Mouse (Mus musculus) fat pad, adult 2 months (tissue): Measurements from ENCODE around the gene Trim7.
"Not testable (repeated sequence)": the region's sequence is repeated elsewhere in the genome, so short reads cannot be mapped to it uniquely, and the experiment has no call there.

Experiments
- DNase-seq: peaks from one replicate; pipeline ENCODE4 v3.0.0-alpha.2; 2011; ENCODE audit warnings: low read depth, low spot score; ENCODE audit errors: extremely low read depth

Trim7 gene

DNA sequence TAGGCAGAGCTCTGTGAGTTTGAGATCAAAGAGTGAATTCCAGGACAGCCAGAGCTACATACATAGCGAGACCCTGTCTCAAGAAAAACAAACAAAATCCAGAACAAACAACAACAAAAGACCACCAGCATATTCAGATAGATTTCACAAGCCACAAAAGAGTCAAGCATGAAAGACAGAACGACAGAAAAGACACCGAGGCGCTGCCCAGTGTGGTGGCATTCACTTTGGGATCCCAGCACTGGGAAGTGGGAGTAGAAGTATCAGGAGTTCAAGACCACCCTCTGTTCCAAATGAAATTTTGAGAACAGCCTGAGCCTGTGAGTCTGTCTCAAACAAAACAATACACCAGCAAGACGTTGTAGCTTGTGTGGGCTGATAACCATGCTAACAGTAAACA lies 20.9 kb downstream of the Trim7 start:
- DNase-seq, result no peak

DNA sequence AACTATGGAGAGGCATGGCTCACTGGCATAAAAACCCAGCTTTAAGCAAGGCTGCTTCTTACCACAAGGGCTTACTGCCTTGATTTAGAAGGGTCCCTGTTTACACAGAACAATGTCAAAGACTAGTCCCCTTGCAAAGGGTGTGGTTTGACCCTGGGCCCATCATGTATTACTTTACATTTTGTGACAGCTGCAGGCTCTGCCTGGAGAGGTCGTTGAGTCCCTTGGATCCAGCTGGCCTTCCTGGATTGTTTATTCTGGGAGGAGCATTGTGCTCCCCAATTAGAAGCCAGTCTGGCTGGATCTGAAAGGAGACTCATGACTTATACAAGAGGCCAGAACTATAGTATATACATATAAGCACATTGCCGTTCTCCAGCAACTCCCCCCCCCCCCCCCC lies 24.3 kb downstream of the Trim7 start:
- no peak for DNase-seq

DNA sequence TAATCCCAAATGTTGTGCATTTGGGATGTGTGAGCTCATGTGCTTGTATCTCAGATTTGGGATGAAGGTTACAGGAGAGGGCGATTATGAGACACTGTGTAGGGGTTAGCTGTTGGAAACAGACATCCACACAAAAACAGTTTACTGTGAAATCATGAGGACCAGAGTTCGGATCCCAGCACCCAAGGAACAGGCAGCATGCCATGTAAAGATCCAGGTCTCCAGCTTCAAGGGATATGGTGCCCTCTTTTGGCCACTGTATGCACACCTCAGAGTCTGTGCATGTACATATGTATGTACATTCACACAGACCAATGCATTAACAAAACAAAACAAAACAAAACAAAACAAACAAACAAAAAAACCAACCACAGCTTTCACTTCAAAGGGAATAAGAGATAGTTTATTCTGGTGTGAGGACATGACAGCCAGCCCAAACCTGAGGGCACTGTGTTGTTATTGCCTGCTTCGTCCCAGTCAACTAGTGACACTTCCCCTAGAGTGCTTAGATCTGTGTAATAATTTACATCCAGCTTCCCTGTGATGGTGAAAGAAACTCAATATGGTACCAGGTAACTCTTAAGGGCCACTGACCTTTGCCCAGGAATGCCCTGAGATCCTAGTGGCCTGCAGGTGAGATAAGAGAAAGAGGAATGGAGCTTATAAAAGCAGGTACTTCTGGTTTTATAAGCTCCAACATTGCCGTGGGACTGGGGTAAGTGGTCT lies 25.5 kb downstream of the Trim7 start:
- no peak for DNase-seq

DNA sequence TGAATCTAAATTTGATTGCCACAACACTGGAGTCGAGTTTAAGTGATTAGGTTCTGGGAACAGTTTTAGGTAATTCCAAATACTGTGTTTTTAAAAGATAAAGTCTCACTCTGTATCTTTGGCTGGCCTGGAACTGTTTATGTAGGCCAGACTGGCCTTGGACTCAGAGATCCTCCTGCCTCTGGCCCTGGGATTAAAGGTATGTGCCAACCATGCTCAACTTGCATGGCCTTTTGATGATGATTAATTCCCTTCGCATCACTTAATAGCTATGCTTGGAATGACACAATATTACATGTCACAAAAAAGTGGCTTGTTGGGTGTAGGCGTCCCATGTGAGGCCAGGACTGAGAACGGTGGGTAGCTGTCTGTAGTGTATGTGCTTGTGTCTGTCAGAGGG lies 26.2 kb downstream of the Trim7 start:
- DNase-seq, result peak; percentile 93

DNA sequence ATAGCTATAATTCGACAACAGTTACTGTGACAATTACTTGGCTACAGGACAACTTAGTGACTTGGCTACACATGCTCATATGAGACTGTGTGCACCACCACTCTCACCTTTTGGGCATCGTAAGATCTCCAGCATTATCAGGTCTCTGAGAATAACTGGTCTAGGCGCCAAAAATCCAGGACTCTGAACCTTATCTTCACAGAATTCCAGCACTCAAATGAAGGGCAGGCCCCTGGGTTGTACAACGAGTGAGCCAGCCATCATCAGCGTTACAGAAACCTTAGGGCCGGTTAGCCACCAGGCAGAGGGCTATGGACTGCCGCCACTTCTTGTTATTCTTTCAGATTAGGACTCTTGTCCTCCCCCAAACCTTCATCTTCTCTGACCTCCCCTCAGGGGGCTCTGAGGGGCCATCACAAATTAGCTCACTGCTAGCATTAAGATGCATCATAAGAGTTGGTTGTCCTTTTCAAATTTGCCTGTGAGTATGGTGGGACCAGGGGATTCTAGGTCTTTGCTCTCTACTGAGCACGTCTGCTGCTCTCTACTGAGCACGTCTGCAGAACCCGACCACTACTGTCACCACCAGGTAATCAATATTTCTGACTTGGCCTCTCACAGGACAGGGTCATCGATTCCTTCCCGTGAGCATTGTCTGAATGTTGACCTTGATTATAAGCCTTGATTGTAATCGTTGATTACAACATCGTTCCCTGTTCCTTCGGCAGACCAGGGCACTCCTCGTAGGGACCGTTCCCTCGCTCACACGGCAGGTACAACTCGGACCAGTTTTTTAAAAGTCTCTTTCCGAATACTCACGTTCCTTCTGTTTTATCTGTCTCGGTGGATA lies 26.9 kb downstream of the Trim7 start:
- no peak for DNase-seq

DNA sequence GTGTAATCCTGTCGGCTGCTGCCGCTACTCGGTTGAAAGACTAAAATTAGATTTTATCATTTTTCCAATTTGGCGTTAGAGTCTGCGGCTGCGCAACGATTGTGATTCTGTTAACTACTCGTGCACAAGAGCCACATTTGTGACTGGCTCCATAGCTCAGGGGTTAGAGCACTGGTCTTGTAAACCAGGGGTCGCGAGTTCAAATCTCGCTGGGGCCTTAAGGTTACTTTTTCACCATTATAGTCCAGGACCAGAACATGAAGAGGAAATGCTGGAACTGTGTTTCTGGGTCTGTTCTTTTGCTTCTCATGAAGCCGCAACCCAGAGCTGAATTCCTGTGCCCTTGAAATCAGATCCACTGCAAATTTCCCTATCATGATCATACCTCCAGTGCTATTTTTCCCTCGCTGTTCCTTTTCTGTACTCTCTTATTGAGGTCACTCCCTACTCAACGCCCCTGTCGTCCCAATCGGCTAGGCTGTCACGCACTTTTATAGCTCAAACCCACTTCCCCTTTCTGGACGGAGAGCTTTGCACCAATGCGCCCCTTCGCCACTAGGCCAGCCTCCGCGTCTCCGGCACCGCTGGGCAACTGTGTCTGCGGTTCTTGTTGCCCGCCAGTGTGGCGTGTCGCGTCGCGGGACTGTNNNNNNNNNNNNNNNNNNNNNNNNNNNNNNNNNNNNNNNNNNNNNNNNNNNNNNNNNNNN lies 27.7 kb downstream of the Trim7 start:
- DNase-seq, result no peak

DNA sequence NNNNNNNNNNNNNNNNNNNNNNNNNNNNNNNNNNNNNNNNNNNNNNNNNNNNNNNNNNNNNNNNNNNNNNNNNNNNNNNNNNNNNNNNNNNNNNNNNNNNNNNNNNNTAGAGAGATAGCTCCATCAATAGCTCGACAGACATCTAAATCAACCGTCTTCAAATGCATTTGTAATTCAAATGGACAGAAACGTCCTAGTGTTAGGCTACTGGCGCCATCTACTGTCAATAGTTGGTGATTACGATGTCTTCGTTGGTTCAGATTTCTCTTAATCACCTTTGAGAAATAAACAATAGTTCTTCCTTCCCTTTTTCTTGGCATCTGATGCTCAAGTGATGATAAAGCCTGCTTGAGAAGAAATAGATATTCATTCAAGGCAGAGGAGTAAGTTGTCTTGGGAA lies 33.1 kb downstream of the Trim7 start:
- no peak for DNase-seq

DNA sequence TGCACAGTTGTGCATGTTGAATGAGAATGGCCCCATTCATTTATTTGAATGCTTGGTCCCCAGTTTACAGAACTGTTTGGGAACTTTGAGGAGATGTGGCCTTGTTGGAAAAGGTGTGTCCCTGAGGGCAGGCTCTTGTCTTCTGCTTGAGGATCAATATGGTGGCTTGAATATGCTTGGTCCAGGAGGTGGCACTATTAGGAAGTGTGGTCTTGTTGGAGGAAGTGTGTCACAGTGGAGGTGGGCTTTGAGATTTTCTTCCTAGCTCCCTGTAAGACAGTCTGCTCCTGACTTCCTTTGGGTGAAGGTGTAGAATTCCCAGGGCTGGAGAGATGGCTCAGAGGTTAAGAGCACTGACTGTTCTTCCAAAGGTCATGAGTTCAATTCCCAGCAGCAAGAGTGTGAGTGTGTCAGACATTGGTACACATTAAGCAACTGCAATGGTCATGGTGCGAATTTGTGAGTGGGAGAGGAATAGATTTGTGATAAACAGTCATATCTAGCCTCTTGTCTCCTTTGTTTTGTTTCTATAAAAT lies 36.9 kb downstream of the Trim7 start:
- DNase-seq, result no peak

DNA sequence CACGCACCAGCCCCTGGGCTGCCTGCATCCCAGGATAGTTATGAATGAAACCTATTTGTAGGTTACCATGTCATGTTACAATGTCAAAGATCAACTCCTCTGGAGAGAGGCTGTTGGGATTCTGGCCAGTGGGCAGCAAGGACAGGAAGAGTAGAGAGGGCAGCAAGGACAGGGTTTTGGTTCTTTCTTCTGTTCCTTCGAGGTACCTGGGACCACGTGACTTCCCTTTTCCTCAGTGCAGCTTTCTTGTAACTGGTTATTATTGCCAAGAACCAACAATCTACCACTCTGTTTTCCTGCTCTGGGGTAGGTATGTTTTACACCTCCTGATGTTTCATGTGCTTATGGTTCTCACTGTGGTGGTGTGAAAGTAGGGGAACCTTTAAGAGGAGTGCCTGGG lies 37.9 kb downstream of the Trim7 start:
- DNase-seq, result no peak

DNA sequence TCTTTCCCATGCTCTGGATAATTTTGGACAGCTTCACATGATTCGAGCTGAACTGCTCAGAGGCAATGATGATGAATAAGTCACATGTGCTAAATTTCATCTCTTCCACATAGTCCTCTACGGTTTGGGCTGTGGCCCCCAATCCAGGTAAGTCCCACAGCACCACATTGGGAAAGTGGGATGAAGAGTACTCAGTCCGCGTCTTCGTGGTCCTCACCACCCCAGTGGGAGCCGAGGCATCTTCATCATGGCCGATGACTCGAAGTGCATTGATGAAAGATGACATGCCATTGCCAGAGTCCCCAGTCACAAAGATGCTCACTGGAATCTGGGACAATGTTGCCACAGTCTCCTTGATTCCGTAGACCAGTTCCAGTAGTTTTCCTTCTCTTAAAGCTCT lies 40.5 kb downstream of the Trim7 start:
- no peak for DNase-seq

DNA sequence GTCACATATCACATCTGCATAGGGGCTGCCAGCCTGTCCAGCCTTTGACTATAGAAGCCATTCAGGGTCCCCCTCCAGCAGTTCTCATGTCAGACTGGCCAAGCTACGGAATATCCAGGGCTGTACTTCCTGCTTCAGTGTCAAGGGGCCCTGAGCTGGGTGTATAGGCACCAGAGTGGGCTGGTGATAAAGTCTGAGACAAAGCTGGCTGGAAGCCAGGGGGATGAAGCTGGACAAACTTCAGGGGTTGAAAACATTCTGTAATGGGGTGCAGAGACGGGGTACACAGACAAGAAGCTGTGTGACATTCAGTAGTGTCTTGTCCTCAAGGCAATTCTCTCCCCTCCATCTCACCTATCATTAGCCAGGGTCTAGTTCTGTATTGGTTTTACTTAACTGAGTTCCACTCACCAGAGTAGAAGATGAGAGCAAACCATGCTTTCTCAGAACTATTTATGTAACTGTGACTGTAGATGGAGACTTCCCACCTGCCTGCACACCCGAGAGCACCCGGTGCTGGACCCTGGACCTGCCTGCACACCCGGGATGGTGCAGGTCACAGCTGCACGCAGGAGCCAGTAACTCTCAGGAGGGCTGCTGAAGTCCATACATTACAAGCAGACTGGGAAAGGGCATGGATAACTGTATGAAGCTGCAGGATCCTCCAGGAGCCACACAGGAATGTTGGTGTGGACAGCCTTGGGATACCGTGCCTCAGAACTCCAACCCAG lies 43.6 kb downstream of the Trim7 start:
- no peak for DNase-seq

DNA sequence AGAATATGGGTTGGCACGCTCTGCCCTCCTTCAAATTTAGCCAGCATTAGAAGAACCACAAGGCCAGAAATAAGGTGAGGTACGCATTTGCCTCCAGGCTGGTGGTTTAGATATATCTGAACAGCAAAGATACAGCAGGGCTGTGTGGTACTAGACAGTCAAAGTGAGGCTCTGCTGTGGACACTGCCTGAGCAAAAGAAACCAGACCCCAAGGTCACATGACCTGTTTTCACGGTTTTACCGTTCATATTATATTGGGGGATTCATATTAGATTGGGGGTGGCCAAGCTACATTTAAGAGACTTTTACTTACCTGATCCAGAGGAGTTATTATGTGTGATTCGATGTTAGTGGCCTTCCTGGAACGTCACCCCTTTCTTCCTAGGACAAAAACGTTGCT lies 44.8 kb downstream of the Trim7 start:
- no peak for DNase-seq

DNA sequence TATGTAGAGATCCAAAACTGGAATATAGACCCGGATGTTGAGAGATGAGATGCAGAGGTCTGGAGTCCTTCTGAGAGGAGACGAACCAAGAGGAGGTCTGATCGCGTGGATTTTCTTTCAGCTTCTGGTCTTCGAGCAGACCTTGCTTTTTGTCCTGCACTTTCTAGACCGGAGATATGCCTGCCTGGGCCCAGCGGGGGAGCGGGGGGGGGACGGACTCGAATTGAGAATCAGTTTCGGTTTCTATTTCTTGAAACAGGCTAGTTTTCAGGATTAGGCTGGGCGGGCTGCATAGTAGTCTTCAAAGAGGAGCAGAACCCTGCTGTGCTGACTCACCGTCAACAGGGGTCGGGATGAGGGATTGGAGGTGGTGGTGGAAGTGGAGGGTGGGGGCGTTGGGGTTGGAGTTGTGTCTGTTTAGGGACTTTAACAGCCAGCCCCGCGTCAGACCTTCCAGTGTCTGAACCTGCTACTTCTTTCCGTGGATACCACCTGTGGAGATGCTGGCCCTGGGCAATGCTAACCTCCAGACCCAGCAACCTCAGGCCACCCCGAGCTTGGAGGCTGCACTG lies 45.3 kb downstream of the Trim7 start, which contains the start of gene Irgm1:
Irgm1 (minus strand) TSS at position 483 of the 572 bp plus-strand sequence.
- DNase-seq, result no peak

DNA sequence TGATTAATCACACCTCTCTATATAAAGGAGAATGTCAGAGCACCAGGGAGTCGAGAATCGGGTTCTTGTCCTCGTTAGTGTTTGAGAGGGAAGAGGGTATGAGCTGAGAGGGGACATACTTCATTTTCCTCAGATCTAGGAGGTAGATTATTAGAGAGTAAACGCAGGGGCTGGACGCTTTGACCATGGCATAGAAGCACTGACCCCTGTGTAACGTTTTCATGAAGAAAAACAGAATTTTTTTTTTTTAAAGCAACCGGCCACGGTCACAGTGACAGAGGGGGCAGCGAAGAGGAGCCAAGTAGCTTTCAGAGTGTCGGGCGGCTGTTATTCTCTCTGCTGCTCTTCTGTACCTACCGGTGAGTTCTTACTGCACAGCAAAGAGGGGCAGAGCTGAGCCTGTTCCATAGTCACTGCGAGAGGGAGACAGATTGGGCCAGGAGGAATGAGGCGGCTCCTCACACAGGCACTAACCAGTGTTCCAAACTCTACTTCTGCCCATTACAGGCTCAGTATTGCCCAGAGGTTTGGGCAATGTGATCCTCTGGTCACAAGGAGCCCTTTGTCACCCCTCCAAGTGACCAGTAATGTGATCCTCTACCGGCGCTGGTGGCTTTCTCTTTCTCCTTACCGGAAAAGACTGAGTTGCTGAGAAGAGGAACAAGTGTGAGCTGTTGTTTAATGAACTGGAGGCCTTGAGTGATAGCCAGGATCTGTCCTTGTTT lies 46.0 kb downstream of the Trim7 start:
- DNase-seq, result no peak

DNA sequence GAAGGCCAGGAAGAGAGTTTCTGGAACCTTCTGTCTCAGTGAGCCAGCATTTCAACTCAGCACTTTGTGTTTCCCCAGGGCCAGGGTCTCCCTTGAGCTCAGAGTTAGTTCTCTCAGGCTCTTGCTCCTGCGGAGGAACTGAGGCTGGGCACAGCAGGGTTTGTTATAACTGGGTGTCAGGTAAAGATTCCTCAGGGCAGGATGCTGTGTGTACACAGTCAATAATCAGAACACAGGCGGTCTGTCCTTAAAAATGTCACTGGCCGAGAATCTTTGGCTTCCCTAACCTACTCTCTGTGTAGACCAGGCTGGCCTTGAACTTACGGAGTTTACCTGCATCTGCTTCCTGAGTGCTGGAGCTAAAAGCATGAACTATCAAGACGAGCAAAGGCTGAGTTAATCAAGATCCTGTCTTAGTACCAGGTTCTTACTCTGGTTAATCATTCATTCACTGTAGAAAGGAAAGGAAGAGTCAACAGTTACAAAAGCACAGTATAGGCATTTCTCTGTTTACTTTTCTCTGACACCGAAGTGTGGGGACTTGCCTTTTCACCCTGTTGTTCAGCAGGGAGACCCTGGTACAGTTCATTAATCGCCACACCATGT lies 46.9 kb downstream of the Trim7 start:
- no peak for DNase-seq

DNA sequence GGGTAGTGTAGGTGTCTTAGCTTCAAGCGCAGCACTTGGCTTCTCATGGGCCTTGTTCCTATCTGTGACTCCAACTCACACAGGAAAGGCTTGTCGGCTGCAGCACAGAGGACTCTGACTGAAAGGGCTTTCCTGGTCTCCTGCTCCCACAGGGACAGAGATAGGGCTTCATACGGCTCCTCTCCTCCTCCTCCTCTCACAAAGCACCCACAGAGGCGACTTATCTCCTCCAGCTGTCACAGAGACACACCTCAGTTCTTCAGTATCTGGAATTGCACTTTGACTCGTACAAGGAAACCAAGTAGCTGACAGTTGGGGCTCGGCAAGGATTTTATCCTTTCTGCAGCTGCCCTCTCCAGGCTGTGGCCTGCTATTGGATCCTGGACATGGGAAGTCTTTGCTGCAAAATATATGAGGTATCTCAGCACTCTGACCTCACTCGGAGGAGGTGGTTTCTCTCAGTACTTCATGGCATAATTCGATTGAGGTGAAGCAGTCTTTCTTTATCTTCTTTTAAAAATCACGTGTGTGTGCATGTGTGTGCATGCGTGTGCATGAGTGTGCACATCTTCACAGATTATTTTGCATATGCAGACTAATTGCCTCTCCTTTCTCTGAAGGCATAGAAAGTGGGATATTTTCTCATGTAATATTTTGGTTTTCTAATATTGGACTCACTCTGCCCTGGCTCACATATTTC lies 47.8 kb downstream of the Trim7 start:
- DNase-seq, result no peak

DNA sequence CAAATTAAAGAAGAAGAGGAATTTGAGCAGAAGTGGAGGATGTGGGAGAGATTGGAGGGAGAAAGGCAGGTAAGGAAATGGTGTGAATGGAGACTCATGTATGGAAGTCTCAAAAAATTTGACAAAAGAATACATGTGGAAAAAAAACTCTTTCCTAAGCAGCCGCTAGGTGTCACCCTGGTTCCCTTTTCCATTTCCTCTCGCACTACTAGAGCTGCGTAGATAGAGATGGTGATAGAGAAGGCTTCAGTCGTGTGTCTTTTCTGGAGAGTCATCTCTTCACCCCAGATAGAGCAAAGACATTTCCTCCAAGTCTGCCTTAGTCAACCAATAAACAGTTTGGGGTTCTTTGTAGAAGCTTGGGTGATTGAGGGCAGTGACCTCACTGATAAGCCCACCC lies 48.5 kb downstream of the Trim7 start:
- DNase-seq, result no peak

DNA sequence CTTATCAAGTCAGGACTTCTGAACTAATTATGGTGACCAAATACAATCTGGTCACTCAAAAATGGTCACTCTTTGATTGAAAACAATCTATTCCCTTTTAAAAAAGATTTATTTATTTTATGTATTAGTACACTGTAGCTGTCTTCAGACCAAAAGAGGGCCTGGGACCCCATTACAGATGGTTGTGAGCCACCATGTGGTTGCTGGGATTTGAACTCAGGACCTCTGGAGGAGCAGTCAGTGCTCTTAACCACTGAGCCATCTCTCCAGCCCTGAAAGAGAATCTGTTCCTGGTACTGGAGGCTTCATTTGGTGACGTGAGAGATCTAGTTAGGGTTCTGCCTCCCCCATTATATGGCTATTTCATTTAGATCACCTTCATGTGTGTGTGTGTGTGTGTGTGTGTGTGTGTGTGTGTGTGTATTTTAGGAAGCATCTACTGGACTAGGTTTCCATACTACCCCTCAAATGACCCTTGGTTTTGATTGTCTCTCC lies 49.5 kb downstream of the Trim7 start:
- not testable (repeated sequence) for DNase-seq

DNA sequence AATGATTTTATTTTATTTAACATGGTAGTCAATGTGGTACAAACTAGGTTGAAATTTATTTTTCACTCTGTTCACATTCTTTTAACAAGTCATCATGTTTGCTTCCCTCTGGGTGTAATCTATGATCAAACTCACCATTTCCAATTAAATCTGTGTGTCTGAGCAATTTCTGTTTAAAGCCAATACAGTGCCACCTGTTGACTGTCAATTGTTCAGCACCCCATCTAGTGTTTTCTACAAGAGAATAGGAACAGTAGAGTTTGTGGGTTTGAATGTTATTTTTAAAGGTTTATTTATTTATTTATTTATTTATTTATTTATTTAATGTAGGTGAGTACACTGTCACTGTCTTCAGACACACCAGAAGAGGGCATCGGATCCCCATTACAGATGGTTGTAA lies 50.7 kb downstream of the Trim7 start:
- no peak for DNase-seq
